Mouse (Mus musculus): ENCODE data around the gene Rnf182.

The Rnf182 gene

GRCm38 (mm10) chr13:43612040-43612439 lies 3.5 kb upstream of the Rnf182 start:
- DNase-seq (ENCODE audit: low read depth, low spot score), result no peak

- no peak for DNase-seq (ENCODE audit: low read depth, low spot score)
Observed at GRCm38 (mm10) chr13:43614667-43615066, 843 bp upstream of the Rnf182 start.

- DNase-seq (ENCODE audit: low read depth, low spot score), result no peak
Observed at GRCm38 (mm10) chr13:43615194-43615576, 325 bp upstream of the Rnf182 start.

- no peak for DNase-seq (ENCODE audit: low read depth, low spot score)
Observed at GRCm38 (mm10) chr13:43616551-43616950, 1.0 kb downstream of the Rnf182 start.

GRCm38 (mm10) chr13:43619550-43620175 lies 4.2 kb downstream of the Rnf182 start:
- DNase-seq (ENCODE audit: low read depth, low spot score), result no peak

GRCm38 (mm10) chr13:43627922-43628321 lies 12.4 kb downstream of the Rnf182 start:
- DNase-seq (ENCODE audit: low read depth, low spot score), result no peak

- DNase-seq (ENCODE audit: low read depth, low spot score), result no peak
Observed at GRCm38 (mm10) chr13:43629785-43630184, 14.3 kb downstream of the Rnf182 start.

- no peak for DNase-seq (ENCODE audit: low read depth, low spot score)
Observed at GRCm38 (mm10) chr13:43631266-43631665, 15.8 kb downstream of the Rnf182 start.

GRCm38 (mm10) chr13:43633024-43633423 lies 17.5 kb downstream of the Rnf182 start:
- no peak for DNase-seq (ENCODE audit: low read depth, low spot score)

GRCm38 (mm10) chr13:43637720-43638119 lies 22.2 kb downstream of the Rnf182 start:
- peak; percentile 29 for DNase-seq (ENCODE audit: low read depth, low spot score)

GRCm38 (mm10) chr13:43644991-43645390 lies 29.5 kb downstream of the Rnf182 start:
- DNase-seq (ENCODE audit: low read depth, low spot score), result no peak

GRCm38 (mm10) chr13:43648556-43648955 lies 33.0 kb downstream of the Rnf182 start:
- no peak for DNase-seq (ENCODE audit: low read depth, low spot score)

GRCm38 (mm10) chr13:43651277-43651676 lies 35.8 kb downstream of the Rnf182 start:
- no peak for DNase-seq (ENCODE audit: low read depth, low spot score)

- DNase-seq (ENCODE audit: low read depth, low spot score), result no peak
Observed at GRCm38 (mm10) chr13:43654091-43654490, 38.6 kb downstream of the Rnf182 start.

GRCm38 (mm10) chr13:43663225-43663624 lies 47.7 kb downstream of the Rnf182 start:
- no peak for DNase-seq (ENCODE audit: low read depth, low spot score)

- no peak for DNase-seq (ENCODE audit: low read depth, low spot score)
Observed at GRCm38 (mm10) chr13:43666130-43666529, 50.6 kb downstream of the Rnf182 start.

GRCm38 (mm10) chr13:43666920-43667319 lies 51.4 kb downstream of the Rnf182 start:
- no peak for DNase-seq (ENCODE audit: low read depth, low spot score)

GRCm38 (mm10) chr13:43677159-43677882 lies 61.8 kb downstream of the Rnf182 start:
- DNase-seq (ENCODE audit: low read depth, low spot score), result no peak

- DNase-seq (ENCODE audit: low read depth, low spot score), result no peak
Observed at GRCm38 (mm10) chr13:43677883-43678244, 62.4 kb downstream of the Rnf182 start.

- DNase-seq (ENCODE audit: low read depth, low spot score), result peak; percentile 45
Observed at GRCm38 (mm10) chr13:43684499-43684994, 69.0 kb downstream of the Rnf182 start.

GRCm38 (mm10) chr13:43688065-43688464 lies 72.6 kb downstream of the Rnf182 start:
- DNase-seq (ENCODE audit: low read depth, low spot score), result no peak

- DNase-seq (ENCODE audit: low read depth, low spot score), result no peak
Observed at GRCm38 (mm10) chr13:43691755-43692154, 76.2 kb downstream of the Rnf182 start.

GRCm38 (mm10) chr13:43695521-43695920 lies 80.0 kb downstream of the Rnf182 start:
- DNase-seq (ENCODE audit: low read depth, low spot score), result no peak
